Mouse (Mus musculus) olfactory bulb, adult 2 months (tissue): ENCODE measurements around the gene Nprl3.
A peak's percentile ranks its signal among the peaks of the same experiment; 100 is the strongest.

Source experiments
- CTCF ChIP-seq: fragments of 200-500 bp; IDR thresholded peaks from 2 replicates; pipeline ENCODE4 v1.5.1; 2012; ENCODE audit warnings: low read depth, mild to moderate bottlenecking, low read length, moderate library complexity; ENCODE audit not compliant: insufficient read depth
- POLR2A ChIP-seq: fragments of 200-500 bp; IDR thresholded peaks from 2 replicates; pipeline ENCODE4 v1.6.1; 2012; ENCODE audit warnings: mild to moderate bottlenecking, low read depth, low read length, moderate library complexity; ENCODE audit not compliant: insufficient read depth

GRCm38 (mm10) chr11:32205058-32205873, 62.2 kb downstream of the Nprl3 start, which contains the start of gene Snrnp25:
- TF ChIP-seq CTCF = peak; percentile 35; the same call in 1 of the 2 replicates
- peak; percentile 41; the same call in 1 of the 2 replicates for TF ChIP-seq POLR2A
